Mouse (Mus musculus) embryonic fibroblast, embryonic 13.5 days (primary cell): ENCODE measurements around the gene Krt15.

Source experiments
- CTCF ChIP-seq: IDR thresholded peaks from 2 replicates; pipeline ENCODE4 v1.5.1; 2011; ENCODE audit warnings: mild to moderate bottlenecking, control low read depth, low read length, moderate library complexity, borderline replicate concordance; ENCODE audit not compliant: insufficient read depth
- POLR2A ChIP-seq: IDR thresholded peaks from 2 replicates; pipeline ENCODE4 v1.6.1; 2011; ENCODE audit warnings: low read depth, mild to moderate bottlenecking, control low read depth, low read length, moderate library complexity

DNA sequence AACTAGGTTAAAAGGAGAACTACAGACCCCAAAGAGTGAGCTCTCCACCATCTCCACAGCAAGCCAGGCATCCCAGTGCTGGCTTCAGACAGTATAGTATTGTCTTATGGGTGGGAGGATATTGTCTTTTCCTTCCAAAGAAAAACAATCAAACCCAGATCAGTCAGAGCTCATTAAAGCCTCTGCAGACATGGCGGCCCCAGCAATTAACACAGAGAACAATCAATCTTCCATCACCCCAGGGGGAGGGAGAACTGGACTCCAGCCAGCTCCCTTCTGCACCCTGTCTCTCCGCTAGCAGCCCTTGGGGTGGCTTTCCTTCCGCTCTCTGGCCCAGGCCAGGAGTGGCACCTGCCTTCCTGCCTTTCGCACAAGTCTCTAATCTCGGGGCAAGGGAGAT, 2.0 kb upstream of the Krt15 start:
- no peak for TF ChIP-seq CTCF
- TF ChIP-seq POLR2A, result no peak
